Mouse (Mus musculus): ENCODE measurements around the gene Bag6.
A peak's percentile ranks its signal among the peaks of the same experiment; 100 is the strongest.

Gene Bag6

DNA sequence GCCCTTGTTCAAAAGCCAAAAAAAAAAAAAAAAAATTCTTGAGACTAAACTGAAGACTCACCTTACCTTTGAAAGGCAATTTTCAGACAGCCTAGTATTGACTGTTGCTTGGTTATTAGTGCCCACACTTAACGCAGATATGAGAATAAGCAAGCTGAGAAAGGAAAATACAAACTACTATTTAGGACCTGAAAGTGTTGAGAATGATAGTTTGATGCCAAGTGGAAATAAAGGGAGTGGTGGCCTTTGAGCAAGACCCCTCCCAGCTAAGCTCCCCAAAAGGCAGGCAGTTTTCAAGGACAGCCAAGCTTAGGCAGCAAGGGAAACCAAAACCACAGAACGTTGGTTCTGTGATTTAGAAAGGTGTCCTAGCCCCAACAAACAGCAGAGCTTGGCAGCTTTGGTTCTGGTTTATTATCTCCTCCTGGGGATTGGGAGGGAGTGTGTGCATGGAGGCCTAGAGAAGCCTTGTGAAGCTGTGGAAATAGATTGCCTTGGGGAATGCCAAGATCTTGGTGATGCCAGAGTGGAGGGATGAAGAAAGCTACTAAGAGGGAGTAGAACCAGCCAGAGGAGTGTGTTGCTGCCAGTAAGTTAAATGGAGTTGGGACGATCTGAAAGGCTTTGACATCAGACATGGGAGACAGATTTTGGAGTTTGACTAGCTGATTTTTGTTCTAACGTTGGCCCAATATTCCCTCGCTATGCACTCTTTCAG lies 13.1 kb downstream of the Bag6 start:
- no peak for DNase-seq

DNA sequence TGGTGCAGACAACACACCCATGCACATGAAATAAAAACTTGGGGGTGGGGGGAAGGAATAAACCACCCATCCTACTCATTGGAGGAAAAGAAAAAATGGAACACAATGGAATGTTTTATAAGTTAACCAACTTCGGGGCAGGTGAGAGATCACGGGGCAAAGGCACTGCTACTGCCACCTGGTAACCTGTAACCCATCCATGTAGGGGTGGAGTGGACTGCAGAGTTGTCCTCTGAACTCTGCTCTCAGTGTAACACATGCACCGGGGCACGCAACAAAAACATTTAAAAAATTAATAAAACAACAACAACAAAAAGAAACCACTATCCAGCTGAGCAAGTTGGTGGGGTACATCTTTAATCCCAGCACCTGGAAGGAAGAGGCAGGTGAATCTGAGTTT lies 17.1 kb downstream of the Bag6 start:
- DNase-seq: no peak

DNA sequence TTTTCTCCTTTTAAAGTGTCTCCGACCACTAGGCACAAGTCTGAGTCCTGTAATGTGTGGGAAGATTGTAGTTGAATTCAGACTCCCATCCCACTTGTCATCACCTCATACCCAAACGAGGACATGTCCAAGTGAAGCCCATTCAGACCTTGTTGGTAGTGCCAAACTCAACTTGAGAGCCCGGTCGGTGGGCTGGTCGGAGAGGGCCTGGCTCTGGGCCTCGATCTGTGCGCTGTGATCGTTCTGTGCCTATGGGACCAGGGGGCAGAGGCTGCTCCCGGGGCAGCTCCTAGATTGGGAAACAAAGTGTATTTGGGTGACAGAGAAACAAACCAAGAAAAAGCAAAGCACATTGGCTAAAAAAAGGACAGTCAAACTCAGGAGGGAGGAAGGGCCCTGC lies 18.1 kb downstream of the Bag6 start:
- DNase-seq: peak in 1 of 2 experiments; percentile 5

DNA sequence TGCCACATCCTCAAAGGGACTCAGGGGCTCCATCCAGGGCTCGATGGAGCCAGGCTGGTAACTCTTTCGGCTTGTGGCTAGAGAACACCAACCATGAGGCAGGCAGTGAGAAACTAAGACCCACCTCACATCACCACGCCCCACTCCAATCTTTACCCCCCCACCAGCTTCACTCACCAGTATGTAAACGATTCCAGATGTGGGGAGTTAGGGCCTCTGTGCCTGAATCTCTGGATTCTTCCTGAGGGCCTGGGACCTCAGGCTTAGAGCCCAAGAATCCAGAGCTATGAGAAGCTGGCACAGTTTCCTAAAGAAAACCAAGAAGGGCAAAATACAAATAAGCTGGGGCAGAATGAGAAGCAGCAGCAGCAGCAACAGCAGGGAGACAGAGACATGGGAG lies 19.0 kb downstream of the Bag6 start:
- DNase-seq: peak in 1 of 2 experiments; percentile 4

DNA sequence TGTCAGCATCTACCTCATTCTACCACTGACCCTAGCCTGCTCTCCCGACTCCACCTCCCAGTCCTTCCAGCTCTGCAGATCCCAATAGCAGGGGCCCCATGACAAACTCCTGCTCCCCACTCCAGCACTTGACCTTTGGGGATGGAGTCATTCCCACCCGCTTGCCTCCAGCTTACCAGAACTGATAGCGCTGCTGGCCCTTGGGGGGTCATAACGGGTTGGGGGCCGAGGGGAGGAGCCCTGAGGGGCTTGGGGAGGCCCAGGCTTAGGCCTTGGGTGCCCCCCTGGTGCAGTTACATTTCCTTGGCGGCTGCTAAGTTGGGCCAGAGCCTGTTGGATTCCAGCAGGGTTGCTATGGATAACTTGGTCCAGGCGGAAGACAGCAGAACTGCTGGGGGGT lies 19.6 kb downstream of the Bag6 start:
- peak in 1 of 2 experiments; percentile 23 for DNase-seq

DNA sequence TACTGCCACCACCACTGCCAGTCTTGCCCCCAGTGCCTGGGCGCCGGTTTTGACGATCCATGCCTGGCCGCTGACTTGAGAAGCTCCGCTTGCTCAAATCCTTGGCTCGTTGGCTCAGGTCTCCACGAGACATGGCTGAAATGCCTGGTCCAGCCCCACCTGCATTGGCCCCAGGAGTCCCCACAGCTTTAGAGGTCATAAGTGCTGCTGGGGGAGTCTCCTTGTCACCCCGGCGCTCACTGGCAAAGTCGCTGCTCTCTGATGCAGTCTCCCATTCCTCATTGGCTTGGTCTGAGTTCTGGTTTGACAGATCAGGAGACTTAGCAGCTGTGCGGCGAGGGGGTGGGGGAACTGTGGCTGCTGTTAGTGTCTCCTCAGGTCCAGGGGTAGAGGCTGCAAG lies 20.5 kb downstream of the Bag6 start:
- DNase-seq: peak in 1 of 2 experiments; percentile 17

DNA sequence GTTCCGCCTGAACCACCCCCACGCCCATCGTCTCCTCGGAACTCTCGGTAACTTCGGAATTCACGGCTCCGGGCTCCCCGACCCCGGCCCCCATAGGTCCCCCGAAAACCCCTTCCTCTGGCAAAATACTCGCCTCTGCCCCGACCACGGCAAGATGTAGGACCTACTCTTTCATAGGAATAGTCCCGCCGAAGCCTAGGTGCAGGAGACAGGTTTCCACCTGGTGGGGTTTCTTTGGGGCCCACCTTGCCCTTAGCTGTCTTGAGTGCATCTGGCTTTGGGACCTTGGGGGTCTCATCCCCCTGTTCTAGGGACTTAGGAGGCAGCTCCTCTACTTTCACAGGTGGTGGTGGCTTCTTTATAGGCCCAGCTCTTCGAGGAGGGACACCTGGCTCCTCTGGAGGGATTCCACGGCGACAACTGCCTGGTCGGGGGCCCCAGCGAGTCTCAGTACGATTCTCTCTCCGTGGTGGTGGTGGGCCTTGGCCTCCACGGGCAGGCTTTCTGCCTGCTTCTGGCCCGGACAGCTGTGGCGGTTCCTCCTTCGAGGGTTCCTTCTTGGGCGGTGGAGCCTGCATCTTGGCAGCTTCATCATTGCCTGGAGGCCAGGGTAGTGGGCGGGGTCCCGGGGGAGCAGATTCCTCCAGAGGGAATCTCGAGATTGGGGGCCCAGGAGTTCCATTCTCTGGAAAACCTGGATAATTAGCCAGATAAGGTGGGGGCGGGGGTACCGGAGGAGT lies 21.7 kb downstream of the Bag6 start:
- no peak for DNase-seq

DNA sequence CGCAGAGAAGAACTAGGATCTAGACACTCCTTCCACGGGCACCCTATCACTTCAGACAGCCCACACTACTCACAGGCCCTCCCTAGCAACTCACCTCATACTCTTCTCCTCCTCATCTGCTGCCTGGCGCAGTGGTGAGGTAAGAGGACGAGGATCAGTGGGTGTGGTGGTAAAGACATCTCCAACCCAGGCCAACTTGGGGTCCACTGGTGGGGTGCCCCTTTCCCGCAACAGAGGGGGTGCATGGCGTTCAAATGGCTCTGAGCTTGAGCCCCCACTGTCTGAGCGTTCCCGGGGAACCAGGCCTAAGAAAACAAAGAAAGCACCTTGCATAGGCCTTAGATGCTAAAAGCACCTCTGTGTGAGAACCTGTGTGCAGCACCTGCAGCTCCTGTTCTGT lies 22.3 kb downstream of the Bag6 start:
- no peak for DNase-seq

DNA sequence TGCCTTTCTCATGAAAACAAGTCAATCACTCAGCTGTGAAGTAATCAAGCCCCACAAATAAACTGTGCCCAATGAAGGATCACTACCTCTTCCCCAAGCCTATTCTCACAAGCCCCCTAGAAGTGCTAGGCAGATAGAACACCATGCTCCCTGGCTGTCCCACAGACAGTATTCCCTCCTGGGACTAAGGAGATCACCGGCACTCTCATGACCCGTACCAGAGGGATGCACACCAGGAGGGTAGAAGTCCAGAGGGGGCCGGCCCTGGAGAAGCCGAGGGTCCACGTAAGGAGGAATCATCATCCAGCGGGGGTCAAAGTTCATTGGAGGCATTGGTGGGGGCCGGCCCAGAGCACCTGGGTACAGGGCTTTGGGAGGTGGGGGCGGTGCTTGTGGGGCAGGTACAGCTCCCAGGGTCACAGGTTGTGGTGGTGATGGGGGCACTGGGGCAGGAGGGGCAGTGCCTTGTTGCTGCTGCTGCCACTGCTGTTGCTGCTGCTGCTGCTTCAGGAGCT lies 22.7 kb downstream of the Bag6 start:
- no peak for DNase-seq

DNA sequence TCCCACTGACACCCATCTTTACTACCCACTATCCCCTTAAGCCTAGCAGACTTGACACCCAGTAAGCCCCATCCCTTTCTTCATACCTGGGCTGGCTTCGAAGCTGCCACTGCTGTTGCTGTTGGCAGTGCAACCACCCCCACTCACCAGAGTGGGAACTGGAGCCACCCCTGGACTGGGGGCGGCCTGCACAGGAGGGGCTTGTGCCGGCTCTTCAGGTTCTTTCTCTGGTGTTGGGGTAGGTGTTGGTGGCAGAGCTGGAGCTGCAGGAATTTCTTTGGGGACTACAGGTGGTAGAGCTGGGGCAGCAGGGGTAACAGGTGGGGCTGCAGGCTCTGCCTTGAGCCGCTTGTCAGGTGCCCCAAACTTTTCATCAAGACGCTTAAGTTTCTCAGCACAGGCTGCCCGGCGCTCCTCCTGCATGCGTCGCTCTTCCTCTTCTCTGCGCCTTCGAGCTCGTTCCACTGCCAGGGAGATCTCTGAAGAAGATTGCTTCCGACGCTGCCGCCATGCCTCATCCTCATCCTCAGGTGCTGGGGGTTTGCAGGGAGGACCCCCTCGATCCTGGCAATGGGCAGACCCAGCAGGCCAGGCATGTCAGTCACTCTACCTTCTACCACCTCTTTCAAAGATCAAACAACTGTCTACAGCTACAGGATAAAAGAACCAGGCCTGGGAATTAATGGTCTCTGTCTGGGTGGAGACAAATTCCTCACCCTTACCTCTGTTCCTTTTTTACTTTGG lies 24.0 kb downstream of the Bag6 start:
- DNase-seq: no peak

DNA sequence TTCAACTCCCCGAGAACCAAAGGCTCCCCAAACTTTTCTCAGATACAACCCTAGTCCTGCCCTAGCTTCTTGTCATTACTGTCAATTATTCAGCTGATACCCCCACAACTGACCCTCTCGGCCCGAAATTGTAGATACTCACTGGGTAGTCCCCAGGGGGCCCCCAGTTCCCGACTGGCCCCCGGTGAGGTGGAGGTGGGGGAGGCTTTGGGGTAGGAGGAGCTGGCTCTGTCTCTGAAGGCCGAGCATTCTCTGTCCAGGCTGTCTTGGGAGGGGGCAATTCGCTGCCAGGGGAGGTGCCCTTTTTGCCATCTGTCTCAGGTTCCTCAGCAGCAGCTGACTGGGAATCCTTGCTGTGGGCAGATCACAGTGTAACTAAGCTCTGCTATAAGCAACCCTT lies 24.7 kb downstream of the Bag6 start:
- no peak for DNase-seq

DNA sequence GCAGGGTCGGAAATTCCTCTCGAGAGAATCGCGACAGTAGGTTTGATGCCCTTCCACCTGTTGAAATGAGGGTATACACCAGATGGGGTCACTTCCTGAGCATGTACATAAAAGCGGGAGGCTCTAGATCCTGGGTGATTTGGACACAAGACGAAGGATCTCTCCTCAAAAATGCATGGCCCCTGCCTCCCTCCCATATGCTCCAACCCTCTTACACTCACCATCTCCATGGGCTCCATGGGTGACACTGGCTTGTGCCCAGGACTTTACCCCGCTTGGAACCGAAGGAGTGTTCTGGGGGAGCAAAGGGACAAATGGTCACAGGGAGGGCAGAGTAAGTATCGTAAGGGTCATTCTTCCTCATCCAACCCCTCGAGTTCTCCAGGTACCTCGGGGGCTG lies 26.4 kb downstream of the Bag6 start:
- no peak for DNase-seq

DNA sequence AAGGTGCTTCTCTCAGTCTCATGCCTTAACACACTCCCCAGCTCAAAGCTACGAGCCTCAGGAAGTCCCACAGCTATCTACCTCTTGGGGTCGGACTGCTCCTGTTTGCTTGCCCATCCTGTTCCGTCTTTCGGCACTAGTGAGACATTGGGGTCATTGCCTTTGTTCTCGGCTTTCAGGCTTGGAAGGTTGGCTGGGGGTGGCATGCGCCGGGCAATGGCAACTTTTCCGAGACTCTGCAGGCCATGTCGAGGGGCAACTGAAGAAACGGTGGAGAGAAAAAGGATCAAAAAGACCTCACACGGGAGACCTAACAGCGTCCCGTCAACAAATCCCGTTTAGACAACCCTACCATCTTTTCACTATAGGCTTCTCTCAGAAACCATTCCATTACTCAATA lies 27.1 kb downstream of the Bag6 start:
- DNase-seq: no peak

DNA sequence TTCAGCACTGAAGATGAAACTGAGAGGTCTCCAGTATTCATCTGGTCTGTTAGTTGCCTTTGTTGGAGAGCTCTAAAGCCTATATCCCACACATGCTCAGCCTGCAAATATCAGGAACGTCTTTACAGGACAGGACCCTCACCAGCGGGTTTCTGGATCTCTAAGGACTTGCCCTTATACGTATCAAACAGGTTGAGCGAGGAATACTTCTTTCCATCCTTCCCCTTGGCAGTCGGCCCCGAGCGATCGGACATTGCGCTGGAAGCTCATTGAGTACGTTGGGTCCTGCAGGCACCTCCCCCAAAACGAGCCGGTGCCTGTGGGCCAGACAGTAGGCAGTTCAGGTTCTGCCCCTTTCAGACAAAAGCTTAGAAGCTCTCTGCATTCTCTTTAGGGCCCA lies 27.8 kb downstream of the Bag6 start:
- no peak for DNase-seq

DNA sequence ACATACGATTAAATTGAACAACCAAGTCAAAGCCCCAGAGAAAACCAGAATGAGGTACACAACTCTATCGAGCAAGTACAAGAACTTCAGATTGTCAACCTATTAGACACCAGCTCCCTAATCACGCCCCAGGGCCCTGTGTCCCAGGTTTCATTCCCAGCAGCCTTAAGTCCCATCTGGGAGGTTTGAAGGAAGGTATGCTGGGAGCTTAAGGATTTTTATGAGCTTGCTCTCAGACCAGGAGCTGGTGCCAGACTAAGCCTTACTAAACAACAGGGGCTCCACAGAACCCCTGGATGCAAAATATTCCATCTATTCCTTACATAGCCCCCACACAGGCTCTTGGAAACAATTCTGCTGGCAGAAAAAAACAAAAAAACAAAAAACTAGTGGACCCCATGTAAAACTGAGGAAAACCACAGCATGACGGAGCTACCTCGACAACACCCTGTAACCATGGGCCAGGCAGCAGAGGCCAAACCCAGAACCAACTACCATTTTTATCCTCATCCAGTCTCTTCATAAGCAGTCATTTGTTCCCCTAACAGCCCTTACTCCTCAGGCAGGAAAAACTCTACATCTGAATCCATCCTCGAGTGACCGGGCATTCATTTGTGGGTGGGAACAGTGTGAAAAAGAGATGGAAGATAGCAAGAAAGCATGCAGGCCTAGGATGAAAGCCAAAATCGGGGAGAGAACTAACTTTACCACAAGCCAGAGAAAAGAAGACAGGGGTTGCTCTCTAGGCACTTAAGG lies 28.5 kb downstream of the Bag6 start:
- no peak for DNase-seq

DNA sequence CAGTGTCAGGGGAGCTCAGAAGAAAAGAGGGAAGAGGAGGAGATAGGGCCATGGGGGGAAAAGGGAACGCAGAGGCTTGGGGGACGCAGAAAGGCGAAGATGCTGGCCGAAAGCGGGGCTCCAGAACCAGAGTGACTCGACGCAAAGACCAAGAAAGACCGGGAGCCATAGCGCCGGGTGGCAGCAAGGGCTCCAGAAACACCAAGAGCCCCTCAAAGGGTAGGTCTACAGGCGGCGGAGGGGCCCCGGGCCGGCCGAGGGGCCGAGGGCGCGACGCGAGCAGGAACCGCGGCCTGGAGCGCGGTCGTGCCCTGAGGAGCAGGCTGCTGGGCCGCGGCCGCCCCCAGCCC lies 29.2 kb downstream of the Bag6 start:
- no peak for DNase-seq

DNA sequence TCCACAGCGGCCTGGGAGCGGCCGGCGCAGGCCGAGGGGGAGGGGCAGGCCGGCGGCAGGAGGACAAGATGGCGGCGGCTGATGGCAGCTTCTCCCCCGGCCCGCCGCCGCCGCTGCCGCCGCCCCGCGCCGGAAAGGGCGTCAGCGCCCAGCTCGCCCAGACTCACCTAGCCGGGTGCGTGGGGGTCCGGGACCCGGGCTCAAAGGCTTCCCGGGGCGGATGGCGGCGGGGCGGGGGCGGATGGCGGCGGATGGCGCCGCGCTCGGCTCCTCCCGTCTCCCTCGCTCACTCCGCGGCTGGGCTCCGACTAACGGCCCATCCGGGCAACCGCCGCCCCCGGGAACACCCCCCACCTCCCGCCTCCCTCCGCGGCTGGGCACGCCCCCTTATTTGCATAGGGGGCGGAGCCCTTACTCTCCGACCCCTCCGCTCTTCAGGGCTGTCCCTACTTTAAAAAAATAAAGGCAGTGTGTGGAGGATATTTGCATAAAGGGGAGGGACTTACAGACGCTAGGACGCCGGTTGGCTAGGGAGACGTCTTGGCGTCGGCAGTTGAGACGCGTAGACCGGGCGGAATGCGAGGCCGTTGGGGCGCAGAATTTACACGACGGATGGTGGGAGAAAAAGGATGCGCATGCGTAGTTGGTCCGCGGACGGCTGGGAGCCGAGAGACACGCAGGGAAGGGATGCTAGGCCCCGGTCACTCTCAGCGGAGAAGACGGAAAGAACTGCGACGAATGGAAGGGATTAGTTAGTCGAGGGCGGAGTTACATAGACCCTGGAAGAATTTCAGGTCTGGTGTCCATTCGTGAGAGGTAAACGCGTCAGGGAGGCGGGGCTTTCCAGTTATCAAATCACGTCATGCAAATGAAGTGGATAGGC lies 29.8 kb downstream of the Bag6 start, which contains the start of gene Prrc2a:
TSS of gene Prrc2a (minus strand) at position 330 of the 883 bp plus-strand sequence.
- peak; percentile 95 to 97 for DNase-seq

DNA sequence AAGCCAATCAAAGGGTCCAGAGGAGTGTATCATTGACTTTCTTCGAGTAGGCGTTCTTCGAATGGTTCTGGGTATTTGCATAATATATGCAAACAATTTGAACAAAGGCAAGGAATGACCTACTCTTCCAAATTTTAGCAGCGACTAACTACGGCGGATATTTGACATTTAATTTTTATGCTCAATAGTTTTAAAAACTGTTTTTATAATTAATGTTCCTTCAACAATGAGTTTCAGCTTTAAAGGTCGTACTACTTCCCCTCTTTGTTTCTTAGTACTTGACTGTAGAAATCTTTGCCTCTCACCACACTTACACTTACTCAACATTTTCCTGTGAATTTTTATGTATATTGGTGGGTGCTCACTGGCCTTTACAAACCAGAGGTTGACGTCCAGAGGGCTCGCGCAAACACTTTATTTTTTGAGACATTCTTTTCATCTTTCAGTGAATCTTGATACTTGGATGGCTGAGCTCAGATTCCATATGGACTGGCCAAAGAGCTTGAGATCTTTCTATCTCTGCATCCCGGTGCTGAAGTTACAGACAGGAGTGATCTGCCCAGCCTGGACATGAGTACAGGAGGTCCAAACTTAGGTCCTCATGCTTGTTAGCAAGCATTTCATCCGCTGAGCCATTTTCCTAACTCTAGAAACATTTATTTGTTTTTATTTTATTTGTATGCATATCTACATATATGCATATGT lies 30.6 kb downstream of the Bag6 start:
- no peak for DNase-seq

DNA sequence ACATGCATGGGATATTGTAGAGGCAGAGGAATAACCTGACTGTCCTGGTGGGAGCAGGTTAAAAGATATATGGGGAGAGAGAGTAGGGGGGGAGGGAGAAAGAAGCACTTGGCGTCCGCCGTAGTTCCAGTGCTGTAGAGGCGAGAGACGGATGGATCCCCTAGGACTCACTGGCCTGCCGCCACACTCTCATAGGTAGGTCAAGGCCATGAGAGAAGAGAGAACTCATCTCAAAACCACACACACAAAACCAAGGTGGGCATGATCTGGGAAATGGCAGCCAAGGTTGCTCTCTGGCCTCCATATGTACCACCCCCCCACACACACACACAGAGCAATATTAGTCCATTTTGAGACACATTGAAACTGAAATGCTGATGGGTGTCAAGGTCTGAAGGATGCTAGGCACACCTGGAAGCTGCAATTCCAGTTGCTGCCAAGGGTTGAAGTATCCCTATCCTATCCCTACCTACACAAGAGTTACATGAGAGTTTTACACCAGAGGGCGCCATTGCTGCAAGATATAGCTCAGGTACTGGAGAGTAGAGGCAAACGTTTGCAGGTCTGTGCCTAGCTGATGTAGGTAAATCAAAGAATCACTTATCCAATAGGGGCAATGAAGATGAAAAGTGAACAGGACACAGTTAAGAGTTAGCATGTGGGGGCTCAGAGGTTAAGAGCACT lies 31.5 kb downstream of the Bag6 start:
- peak; percentile 63 to 64 for DNase-seq

DNA sequence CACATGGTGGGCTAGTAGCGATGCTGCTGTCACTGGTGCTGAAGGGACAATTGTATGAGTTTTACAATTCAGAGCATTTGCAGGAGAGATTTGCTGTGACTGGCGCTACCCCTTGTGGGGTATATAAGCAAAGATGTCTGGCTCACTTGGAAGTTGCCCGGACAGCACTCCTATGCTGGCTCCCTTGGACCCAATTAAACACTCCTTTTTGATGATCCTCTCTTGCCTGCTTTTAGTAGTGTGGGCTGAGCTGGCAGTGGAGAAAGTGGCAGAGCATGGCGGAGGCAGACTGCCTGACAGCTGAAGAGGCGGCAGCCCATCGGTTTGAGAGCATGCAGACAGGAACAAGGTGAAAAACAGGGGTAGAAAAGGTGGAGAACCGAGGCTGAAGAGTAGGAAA lies 32.8 kb downstream of the Bag6 start:
- DNase-seq: no peak
